Mouse (Mus musculus) Muller cell, postnatal 12 days (primary cell): ENCODE results near the gene Thrsp.
"Not testable (repeated sequence)": the region's sequence is repeated elsewhere in the genome, so short reads cannot be mapped to it uniquely, and the experiment has no call there.

Experiments used
- DNase-seq: peaks from one replicate; pipeline ENCODE4 v3.0.0-alpha.2; 2015; ENCODE audit errors: inconsistent ontology term

The Thrsp gene

GRCm38 (mm10) chr7:97416906-97417777 is at the start of gene Thrsp:
Thrsp (minus strand) TSS chr7:97417730.
- DNase-seq, result peak; percentile 91

- DNase-seq, result no peak
These were observed 38.0 kb upstream of the Thrsp start for GRCm38 (mm10) chr7:97455577-97455976.

- no peak for DNase-seq
These were observed 37.3 kb upstream of the Thrsp start for GRCm38 (mm10) chr7:97454795-97455194.

GRCm38 (mm10) chr7:97453141-97453921 is 35.8 kb upstream of the Thrsp start:
- peak; percentile 46 for DNase-seq

- DNase-seq, result no peak
These were observed 34.7 kb upstream of the Thrsp start for GRCm38 (mm10) chr7:97452196-97452595.

- not testable (repeated sequence) for DNase-seq
These were observed 33.5 kb upstream of the Thrsp start, which contains the start of gene Kctd14 for GRCm38 (mm10) chr7:97451023-97451422. Kctd14 (plus strand) TSS chr7:97451323.

- no peak for DNase-seq
These were observed 29.6 kb upstream of the Thrsp start for GRCm38 (mm10) chr7:97447050-97447531.

- peak; percentile 99 for DNase-seq
These were observed 28.8 kb upstream of the Thrsp start for GRCm38 (mm10) chr7:97446171-97446925.

- DNase-seq, result no peak
These were observed 21.5 kb upstream of the Thrsp start for GRCm38 (mm10) chr7:97438986-97439385.

GRCm38 (mm10) chr7:97434517-97434916 is 17.0 kb upstream of the Thrsp start:
- no peak for DNase-seq

GRCm38 (mm10) chr7:97433517-97433916 is 16.0 kb upstream of the Thrsp start:
- not testable (repeated sequence) for DNase-seq

GRCm38 (mm10) chr7:97429705-97430104 is 12.2 kb upstream of the Thrsp start:
- DNase-seq, result peak; percentile 56

- DNase-seq, result peak; percentile 38
These were observed 10.4 kb upstream of the Thrsp start for GRCm38 (mm10) chr7:97427778-97428420.

- DNase-seq, result no peak
These were observed 9.8 kb upstream of the Thrsp start for GRCm38 (mm10) chr7:97427296-97427695.

GRCm38 (mm10) chr7:97426566-97426965 is 9.0 kb upstream of the Thrsp start:
- DNase-seq, result peak; percentile 86

- DNase-seq, result peak; percentile 63
These were observed 7.2 kb upstream of the Thrsp start for GRCm38 (mm10) chr7:97424621-97425245.

- DNase-seq, result no peak
These were observed 6.2 kb upstream of the Thrsp start for GRCm38 (mm10) chr7:97423754-97424153.

- DNase-seq, result no peak
These were observed 3.6 kb upstream of the Thrsp start for GRCm38 (mm10) chr7:97420958-97421651.

GRCm38 (mm10) chr7:97420406-97420805 is 2.9 kb upstream of the Thrsp start:
- no peak for DNase-seq

- DNase-seq, result no peak
These were observed 1.6 kb upstream of the Thrsp start for GRCm38 (mm10) chr7:97419163-97419562.
